Mouse (Mus musculus): ENCODE results near the gene Ghrh. TPM values are rescaled to one million over a fixed set of nuclear protein-coding genes. Genes with fewer than 3 reads are reported as not detected.

Ghrh gene
- total and polyA plus RNA-seq, 3 experiments = not detected

GRCm38 (mm10) chr2:157373681-157374080 lies 26.4 kb upstream of the Ghrh start:
- peaks cover 12% of the 10 kb centered on the region for H3K79me2 ChIP-seq (replicated peaks; ENCODE audit: control insufficient read depth, extremely low read depth, insufficient read depth, poor library complexity, severe bottlenecking)
- no peak for DNase-seq (ENCODE audit: extremely low read depth)
- H3K9ac ChIP-seq (ENCODE audit: insufficient read depth, low read depth) = no peak overlapping the region
- no peaks in the 10 kb centered on the region for H3K27me3 ChIP-seq (replicated peaks)
- dilution Hi-C loops (cut with MboI; ENCODE audit: extremely low pct_ligation_motif_present, extremely low pct_unique_long_range_greater_than_20kb, low sequenced_read_pairs) (no loop called here), in situ Hi-C loops (cut with MboI; ENCODE audit: low pct_ligation_motif_present, low pct_unique_long_range_greater_than_20kb, low sequenced_read_pairs) (no loop called here)
- H3K36me3 ChIP-seq (replicated peaks in 1 of 2; ENCODE audit: control insufficient read depth in 1 of 2, insufficient read depth in 1 of 2, low read length in 1 of 2) = peaks cover 0 to 61% of the 10 kb centered on the region in 2 experiments
- TF ChIP-seq ZNF384 (IDR thresholded peaks at IDR 0.05; ENCODE audit: low read depth, low read length) (no peak), GABPA (IDR thresholded peaks at IDR 0.05; ENCODE audit: insufficient replicate concordance, low read depth, low read length) (no peak), SIN3A (IDR thresholded peaks at IDR 0.05; ENCODE audit: low read length) (no peak), MAFK (IDR thresholded peaks at IDR 0.05; ENCODE audit: insufficient replicate concordance, low read length) (no peak), EP300 (IDR thresholded peaks at IDR 0.05; ENCODE audit: low read length) (no peak), E2F4 (IDR thresholded peaks at IDR 0.05; ENCODE audit: insufficient replicate concordance, low read depth, low read length) (no peak)
- peaks cover 0 to 22% of the 10 kb centered on the region in 2 experiments; a peak in 2 of 4 replicates for H3K4me1 ChIP-seq (ENCODE audit: control insufficient read depth in 1 of 2, insufficient read depth in 2 of 2)
- H3K4me3 ChIP-seq (replicated peaks in 1 of 3; ENCODE audit: low read depth in 2 of 3, low read length in 2 of 3, poor library complexity in 1 of 3) = no peak overlapping the region
- peaks cover 10% of the 10 kb centered on the region for H3K9me3 ChIP-seq (replicated peaks; ENCODE audit: low read length)
- H3K27ac ChIP-seq (ENCODE audit: insufficient read depth, low read depth) = no peak overlapping the region
- H3K4me2 ChIP-seq (ENCODE audit: insufficient read depth, low read depth, poor library complexity, severe bottlenecking) = no peak overlapping the region

DNA sequence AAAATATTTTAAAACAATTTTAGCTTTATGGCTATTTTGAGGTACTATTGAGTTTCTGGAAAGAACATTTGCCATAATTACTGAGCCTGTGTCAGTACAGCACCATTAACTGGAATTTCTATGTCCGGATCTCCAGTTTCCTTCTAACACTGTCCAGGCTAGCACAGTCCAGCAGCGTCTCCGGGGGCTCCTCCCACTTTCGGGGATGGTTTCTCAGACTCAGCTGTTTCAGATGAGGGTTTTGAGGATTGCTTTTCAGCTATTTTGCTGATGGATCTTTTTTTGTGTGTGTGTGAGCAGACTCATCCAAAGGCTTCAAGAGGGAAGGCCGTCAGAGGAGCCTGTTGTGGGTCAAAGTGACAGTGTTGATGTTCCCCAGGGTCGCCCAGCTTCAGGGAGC lies 24.4 kb upstream of the Ghrh start:
- peaks cover 10% of the 10 kb centered on the region for H3K9me3 ChIP-seq (replicated peaks; ENCODE audit: low read length)
- H3K4me2 ChIP-seq (ENCODE audit: insufficient read depth, low read depth, poor library complexity, severe bottlenecking) = no peak overlapping the region
- TF ChIP-seq TCF12 (IDR thresholded peaks at IDR 0.05; ENCODE audit: low read depth, low read length) = no peak
- TF ChIP-seq POLR2AphosphoS2 (IDR thresholded peaks at IDR 0.05; ENCODE audit: low read depth, low read length) = no peak
- TF ChIP-seq CHD2 (IDR thresholded peaks at IDR 0.05; ENCODE audit: low read length) = no peak
- no peak for TF ChIP-seq KAT2A (IDR thresholded peaks at IDR 0.05; ENCODE audit: insufficient replicate concordance, low read length)
- TF ChIP-seq NRF1 (IDR thresholded peaks at IDR 0.05; ENCODE audit: low read depth, low read length) = no peak
- no peak for TF ChIP-seq EP300 (IDR thresholded peaks at IDR 0.05; ENCODE audit: low read length)
- TF ChIP-seq USF2 (conservative IDR thresholded peaks at IDR 0.05; ENCODE audit: low read depth, low read length) = no peak
- no peak for TF ChIP-seq PAX5 (IDR thresholded peaks at IDR 0.05; ENCODE audit: low read length)
- no peak for TF ChIP-seq SIN3A (IDR thresholded peaks at IDR 0.05; ENCODE audit: low read length)
- no peak for TF ChIP-seq ETS1 (conservative IDR thresholded peaks at IDR 0.05; ENCODE audit: low read depth, low read length)
- TF ChIP-seq POLR2A (IDR thresholded peaks at IDR 0.05; ENCODE audit: low read depth, low read length) = no peak
- no peak for TF ChIP-seq MYC (IDR thresholded peaks at IDR 0.05; ENCODE audit: low read depth, low read length)
- no peak for TF ChIP-seq CHD1 (IDR thresholded peaks at IDR 0.05; ENCODE audit: low read depth, low read length)
- no peak for TF ChIP-seq ELF1 (IDR thresholded peaks at IDR 0.05; ENCODE audit: low read depth, low read length)
- TF ChIP-seq TBP (conservative IDR thresholded peaks at IDR 0.05; ENCODE audit: low read depth, low read length) = no peak
- TF ChIP-seq RAD21 (IDR thresholded peaks at IDR 0.05; ENCODE audit: low read depth, low read length) = no peak
- no peak for TF ChIP-seq IRF4 (IDR thresholded peaks at IDR 0.05; ENCODE audit: low read depth, low read length)
- no peak for TF ChIP-seq JUN (IDR thresholded peaks at IDR 0.05; ENCODE audit: insufficient read depth, low read depth, low read length)
- TF ChIP-seq E2F4 (IDR thresholded peaks at IDR 0.05; ENCODE audit: insufficient replicate concordance, low read depth, low read length) = no peak
- H3K27me3 ChIP-seq (replicated peaks) = no peaks in the 10 kb centered on the region
- H3K36me3 ChIP-seq (replicated peaks in 1 of 2; ENCODE audit: control insufficient read depth in 1 of 2, insufficient read depth in 1 of 2, low read length in 1 of 2) = peaks cover 0 to 54% of the 10 kb centered on the region in 2 experiments
- peaks cover 16% of the 10 kb centered on the region for H3K79me2 ChIP-seq (replicated peaks; ENCODE audit: control insufficient read depth, extremely low read depth, insufficient read depth, poor library complexity, severe bottlenecking)
- in situ Hi-C loops (cut with MboI; ENCODE audit: low pct_ligation_motif_present, low pct_unique_long_range_greater_than_20kb, low sequenced_read_pairs) = no loop called here
- no peak overlapping the region for H3K9ac ChIP-seq (ENCODE audit: insufficient read depth, low read depth)
- no peak overlapping the region for H3K4me3 ChIP-seq (replicated peaks in 1 of 3; ENCODE audit: low read depth in 2 of 3, low read length in 2 of 3, poor library complexity in 1 of 3)
- H3K4me1 ChIP-seq (ENCODE audit: control insufficient read depth in 1 of 2, insufficient read depth in 2 of 2) = peaks cover 2 to 23% of the 10 kb centered on the region in 2 experiments; a peak in 3 of 4 replicates
- dilution Hi-C loops (cut with MboI; ENCODE audit: extremely low pct_ligation_motif_present, extremely low pct_unique_long_range_greater_than_20kb, low sequenced_read_pairs) = no loop called here
- no peak for DNase-seq (ENCODE audit: extremely low read depth)
- H3K27ac ChIP-seq (ENCODE audit: insufficient read depth, low read depth) = no peak overlapping the region

All from CH12.LX (cell line).